Mouse (Mus musculus): ENCODE measurements around the gene Sez6.

The Sez6 gene

DNA sequence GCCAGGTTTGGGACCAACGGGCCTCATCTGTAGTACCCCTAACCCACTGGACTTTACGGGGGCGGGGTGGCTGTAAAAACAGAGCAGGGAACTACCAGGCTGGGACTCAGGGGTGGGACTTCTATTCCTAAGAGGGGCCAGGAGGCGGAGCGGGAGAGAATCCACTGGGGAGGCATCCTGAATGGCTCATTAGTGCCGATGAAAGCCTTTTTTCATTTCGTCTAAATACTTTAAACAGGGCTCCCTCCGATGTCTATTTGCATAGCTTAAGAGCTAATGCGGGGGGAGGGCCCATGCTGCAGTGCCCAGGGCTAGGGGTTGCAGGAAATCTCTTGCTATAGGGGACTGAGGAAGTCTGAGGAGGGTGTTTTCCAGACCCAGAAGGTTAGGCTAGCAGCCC is 17.3 kb downstream of the Sez6 start:
- DNase-seq (ENCODE audit: low spot score in 2 of 2), result no peak

DNA sequence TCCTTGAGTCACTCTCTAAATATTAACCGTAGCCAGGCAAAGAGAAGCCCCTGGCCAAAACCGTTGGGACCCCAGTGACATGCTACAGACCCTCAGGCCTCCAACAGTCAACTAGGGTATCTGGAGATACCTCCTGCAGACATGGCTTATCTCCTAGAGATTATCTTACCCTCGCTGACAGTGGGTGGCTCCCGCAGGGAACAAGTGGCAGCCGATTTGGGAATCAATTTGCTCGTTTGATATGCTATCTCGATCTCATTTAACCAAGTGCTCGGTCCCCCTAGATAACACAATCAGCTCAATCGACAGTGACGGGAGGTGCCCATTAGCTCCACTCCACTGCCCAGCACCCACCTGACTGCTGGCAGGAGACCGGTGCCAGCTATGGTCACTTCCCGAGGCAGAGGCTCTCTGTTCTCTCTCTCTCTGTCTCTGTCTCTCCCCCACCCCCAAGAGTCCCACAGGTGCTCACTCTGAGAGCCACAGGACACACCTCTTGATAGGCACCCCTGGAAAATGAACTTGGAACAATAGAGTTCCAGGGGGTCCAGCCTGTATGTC is 19.6 kb downstream of the Sez6 start:
- DNase-seq (ENCODE audit: low spot score in 2 of 2), result no peak

DNA sequence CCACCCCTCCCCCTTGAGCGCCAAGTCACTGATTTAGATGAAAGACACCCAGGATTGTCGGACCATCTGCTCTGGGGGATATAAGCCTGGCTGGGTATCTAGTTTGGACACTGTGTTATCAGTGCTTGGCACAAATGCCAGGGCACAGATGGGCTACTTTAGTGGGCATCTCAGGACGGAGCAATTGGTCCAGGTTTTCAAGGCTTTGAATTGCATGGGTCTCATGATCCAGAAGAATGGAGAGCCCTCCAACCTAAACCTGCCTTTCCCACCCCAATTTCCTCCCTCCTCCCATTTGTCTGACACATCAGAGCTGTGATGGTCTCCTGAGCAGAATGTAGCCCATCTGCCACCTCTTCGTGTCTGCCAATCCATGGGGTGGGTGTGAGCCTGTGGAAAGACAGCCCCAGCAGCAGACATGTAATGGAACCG is 20.2 kb downstream of the Sez6 start:
- DNase-seq (ENCODE audit: low spot score in 2 of 2), result no peak

DNA sequence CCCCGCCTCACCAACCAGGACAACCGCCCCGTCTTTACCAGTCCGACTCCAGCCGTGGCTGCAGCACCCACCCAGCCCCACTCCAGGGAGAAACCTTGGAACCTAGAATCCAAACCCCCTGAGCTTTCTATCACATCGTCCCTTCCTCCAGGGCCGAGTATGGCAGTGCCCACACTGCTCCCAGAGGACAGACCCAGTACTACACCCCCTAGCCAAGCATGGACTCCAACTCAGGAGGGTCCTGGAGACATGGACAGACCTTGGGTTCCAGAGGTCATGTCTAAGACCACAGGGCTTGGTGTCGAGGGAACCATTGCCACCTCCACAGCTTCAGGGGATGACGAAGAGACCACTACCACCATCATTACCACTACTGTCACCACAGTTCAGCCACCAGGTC is 23.1 kb downstream of the Sez6 start:
- no peak for DNase-seq (ENCODE audit: low spot score in 2 of 2)

DNA sequence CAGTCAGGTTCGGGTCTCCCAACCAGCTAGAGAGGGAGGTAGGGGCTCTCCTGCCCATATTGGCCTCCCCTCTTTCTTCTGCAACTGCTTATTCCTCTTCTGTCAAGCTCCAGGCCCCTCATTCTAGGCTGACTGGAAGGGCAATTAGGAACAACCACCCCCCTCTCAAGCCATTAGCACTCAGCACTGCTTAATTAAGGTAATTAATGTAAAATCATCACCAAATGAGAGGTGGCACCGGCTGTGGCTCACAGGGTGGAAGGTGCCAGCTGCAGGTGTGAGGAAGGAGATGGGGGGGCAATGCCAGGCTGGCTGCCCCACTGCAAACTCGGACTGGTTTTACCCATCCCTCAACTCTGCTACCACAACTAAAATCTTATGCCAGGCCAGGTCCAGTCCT is 25.8 kb downstream of the Sez6 start:
- DNase-seq (ENCODE audit: low spot score in 2 of 2), result no peak

DNA sequence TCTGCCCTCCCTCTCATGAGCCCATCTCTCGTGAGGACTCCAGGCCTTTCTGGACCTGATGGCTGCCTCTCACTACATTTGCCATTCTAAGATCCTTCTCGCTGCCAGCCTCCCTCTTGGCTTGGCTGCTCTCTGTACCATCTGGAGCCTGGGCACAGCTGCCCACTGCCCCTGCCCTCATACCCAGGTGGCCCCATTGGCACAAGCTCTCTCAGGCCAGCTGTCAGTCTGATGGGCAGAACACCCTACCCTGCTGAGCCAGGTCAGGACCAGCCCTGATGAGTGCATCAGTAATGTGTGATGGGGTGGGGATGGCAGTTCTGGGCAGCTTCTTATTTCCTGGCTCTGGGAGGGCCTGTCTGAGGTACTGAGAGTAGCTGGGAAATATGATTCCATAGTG is 27.7 kb downstream of the Sez6 start:
- DNase-seq (ENCODE audit: low spot score in 2 of 2), result no peak

DNA sequence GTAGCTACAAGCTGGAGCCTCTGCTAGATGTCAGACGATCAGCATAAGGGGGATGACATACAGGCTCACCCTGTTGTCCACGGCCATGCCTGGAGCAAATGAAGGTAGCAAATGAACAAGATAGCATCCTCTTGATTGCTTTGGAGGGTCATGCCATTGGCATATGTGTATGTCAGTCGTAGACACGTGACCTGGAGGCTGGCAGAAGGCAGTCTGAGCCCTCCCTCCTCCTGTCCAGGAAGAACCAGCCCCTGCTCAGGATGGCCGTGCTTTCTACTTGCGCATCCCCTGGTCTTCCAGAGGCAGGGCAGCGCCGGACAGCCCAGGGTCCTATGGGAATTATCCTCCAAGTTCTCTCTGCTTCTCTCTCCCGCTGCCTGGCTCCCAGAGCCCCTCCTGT is 28.3 kb downstream of the Sez6 start:
- DNase-seq (ENCODE audit: low spot score in 2 of 2), result no peak

DNA sequence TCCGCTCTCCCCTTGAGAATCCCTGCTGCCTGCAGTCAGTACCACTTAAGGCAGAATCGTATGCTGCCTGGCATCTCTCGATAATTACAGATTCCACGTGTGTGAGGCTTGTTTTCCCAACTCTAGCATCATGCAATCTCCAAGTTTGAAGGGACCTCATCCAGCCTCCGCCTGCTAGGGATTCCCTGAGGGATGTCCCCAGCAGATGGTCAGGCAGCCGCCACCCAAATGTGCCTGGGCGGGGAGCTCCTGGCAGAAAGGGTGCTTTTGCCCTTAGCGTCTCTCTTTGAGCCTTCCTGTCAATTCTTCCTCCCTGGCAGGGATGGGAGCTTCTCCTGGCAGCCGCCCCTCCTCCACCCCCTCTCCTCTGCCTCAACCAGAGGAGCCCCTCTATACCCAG is 29.6 kb downstream of the Sez6 start:
- no peak for DNase-seq (ENCODE audit: low spot score in 2 of 2)

DNA sequence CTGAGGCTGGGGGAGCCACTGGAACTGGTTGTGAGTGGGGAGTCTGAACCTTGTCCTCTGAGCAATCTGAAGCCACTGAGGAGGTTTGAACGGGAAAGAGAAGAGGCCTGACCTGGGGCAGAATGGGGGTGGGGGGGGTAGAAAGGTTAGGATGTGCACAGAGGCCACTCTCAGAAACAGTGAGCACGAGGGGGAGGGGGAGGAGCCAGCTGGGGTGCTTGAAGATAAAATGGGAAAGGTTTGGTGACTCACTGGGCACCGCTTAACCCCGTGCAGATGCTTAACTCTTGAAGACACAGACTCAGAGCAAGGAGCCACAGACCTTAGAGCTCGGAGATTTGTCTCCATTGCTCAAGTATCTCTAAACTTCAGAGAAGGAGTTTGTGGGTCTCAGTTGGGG is 30.3 kb downstream of the Sez6 start:
- no peak for DNase-seq (ENCODE audit: low spot score in 2 of 2)

DNA sequence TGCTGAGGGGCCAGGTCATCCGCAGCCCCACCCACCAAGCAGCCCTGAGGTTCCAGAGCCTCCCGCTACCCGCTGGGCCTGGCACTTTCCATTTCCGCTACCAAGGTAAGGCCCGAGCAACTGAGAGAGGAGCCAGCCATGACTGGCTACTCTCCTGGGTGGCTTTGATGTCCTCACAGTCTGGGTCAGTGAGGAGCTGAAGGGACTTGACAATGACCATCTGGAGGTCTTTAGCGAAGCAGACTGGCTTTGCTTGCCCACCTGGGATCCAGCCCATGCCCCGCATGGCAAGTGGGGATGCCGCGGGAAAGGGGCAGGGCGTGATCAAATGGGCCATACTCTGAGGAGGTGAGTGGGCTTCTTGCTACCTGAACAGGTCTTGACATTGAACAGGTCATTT is 32.3 kb downstream of the Sez6 start:
- DNase-seq (ENCODE audit: low spot score in 2 of 2), result no peak

DNA sequence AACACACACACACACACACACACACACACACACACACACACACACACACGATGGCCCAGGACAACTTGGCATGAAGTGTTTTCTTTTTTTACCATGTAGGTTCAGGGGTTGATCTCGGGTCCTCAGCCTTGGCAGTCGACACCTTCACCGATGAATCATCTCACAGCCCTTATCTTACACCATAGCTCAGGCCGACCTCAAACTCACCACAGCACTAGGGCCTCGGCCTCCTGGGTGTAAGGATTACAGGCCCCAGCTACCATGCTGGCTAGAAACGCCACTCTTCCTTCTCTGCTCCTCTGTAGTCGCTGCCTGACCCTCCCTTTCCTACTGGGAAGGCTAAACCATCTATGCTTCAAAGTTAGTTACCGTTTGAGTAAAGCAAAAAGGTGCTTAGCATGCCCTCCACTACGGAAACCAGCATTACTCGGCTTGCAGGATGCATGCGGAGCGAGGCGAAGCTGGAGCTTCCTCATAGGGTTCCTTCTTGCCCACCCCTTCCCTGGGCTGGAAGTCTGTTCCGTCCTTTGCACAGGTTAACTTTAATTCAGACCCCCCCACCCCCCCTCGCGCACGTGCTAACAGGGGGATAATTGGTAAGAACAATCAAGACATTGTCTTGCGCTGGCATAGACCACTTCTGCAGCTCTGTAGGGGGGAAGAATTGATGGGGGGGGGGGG is 34.0 kb downstream of the Sez6 start:
- DNase-seq (ENCODE audit: low spot score in 2 of 2), result no peak

DNA sequence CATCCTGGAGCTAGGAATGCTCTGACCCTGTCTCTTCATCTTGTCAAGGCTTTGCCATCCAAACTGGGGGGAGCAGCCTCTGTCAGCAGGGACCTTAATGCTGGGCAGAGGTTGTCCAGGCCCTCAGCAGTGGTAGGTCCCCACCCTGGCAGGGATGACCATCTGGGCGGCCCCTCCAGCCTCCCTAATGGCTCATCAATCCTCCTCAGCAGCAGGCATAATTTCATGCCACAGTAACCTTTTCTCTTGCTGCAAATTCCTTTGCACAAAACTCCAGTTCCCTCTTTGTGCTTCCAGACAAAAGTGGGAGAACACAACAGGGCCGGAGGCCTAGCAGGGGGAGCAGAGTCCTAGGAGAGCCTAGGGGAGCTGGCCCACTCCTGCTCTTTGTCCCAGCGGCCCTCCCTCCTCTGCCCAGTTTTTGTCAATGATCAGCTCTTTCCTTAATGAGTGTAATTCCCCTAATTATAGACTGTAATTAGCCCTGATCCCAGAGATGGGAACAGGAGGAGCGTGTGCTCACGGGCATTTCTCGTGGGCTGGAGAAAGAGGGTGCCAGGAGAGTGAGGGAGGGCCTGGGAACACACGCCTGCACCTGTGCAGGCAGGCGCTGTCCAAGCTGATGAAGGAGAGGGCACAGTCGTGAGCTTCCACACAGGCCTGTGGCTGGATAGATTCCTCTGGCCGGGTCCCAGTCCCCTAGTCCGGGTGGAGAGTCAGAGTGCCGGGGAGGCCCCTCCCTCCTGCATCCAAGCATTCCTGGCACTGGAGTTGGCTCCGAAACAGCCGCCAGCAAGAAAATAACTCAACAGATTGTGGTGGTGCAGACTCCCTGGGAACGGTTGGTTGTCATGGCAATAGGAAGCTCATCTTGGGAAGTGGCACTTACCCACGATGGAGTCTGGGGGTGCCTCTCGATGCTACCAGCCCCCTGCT is 34.8 kb downstream of the Sez6 start:
- peak in 1 of 2 experiments; percentile 19 for DNase-seq (ENCODE audit: low spot score in 2 of 2)

DNA sequence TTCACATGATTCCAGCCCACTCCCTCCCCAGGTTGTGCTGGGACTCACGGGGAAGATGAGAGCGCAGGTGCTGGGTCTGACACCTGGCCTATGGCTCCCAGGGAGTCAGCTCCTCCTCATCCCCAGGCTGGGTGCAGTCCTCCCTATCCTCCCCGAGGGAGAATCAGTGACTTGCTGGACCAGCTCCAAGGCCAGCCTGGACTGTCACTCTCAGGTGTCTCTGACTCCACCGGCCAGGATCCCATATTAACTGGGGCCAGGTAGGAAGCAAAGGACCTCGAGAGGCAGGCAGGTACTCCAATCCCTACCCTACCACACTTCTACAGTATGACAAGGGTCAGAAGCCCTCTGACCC is 35.4 kb downstream of the Sez6 start:
- DNase-seq (ENCODE audit: low spot score in 2 of 2), result no peak

DNA sequence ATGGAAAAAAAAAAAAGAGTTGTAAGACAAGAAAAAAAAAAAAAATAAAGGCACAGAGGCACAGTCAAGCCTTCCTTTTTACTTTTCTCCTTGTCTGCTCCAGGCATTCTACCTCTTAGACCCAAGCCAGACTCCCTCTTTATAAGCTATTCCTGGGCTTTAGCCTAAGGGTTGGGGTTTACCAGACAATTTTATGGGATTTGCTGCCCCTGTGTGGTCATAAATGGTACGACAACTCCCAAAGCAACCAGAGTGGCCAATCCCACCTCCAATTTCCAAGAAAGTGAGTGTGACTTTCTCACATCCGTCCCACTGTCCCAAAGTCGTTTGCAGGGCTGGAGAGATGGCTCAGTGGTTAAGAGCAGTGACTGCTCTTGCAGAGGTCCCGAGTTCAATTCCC is 36.5 kb downstream of the Sez6 start:
- peak; percentile 51 to 67 for DNase-seq (ENCODE audit: low spot score in 2 of 2)

DNA sequence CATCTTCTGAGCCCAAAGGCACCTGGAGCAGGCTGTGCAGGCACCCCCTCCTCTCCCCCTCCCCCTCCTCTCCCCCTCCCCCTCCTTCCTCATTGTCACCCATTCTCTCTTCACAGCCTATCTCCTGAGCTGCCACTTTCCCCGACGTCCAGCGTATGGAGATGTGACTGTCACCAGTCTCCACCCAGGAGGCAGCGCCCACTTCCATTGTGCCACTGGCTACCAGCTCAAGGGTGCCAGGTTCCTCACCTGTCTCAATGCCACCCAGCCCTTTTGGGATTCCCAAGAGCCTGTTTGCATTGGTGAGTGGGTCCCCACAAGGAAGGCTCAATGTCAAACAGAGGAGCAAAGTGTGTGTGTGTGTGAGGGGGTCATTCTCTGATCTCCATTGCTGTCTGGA is 38.2 kb downstream of the Sez6 start:
- DNase-seq (ENCODE audit: low spot score in 2 of 2), result no peak

DNA sequence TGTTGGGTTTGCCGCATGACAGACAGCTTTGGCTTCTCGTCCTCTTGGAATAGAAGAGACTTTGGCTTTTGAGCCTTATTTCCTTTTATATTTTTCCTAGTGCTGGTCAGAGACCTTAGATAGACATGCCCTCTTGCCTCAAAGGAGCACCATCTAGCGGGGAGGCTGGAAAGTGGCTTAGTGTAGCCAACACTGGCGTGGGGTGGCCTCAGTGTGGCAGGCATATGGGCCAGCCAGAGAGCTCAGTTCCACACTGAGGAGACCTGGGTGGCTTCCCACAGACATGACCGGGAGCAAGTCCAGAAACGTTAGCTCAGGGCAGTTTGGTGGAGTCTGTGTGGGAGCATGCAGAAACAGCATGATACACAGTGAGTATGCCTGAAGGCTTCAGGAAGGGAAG is 40.1 kb downstream of the Sez6 start:
- DNase-seq (ENCODE audit: low spot score in 2 of 2), result no peak

DNA sequence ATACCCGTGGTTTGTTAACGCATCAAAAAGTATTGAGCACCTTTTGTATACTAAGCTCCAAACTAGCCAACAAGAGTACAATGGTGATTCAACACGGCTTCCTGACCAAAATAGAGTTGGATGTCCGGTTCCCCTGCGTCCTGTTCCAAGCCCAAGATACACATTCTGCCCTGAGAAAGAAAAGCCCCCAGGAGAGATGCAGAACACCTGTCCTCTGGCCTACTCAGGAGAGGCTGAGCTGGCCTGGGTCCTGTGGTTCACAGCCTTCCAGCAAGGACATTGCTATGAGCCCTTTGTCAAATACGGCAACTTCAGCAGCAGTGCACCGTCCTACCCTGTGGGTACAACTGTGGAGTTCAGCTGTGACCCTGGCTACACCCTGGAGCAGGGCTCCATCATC is 42.9 kb downstream of the Sez6 start:
- DNase-seq (ENCODE audit: low spot score in 2 of 2), result no peak

DNA sequence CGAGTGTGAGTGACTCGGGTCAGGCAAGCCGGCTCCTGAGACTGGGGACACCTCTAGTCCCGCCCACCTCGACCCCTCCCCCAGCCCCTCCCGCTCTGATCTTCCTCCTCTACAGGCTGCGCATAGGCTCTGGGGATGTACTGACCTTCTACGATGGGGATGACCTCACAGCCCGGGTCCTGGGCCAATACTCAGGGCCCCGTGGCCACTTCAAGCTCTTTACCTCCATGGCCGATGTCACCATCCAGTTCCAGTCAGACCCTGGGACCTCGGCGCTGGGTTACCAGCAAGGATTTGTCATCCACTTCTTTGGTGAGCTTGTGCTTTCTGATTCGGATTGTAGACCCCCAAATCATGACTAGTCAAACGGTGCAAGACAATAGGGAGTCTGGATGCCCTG is 43.7 kb downstream of the Sez6 start:
- DNase-seq (ENCODE audit: low spot score in 2 of 2), result no peak

DNA sequence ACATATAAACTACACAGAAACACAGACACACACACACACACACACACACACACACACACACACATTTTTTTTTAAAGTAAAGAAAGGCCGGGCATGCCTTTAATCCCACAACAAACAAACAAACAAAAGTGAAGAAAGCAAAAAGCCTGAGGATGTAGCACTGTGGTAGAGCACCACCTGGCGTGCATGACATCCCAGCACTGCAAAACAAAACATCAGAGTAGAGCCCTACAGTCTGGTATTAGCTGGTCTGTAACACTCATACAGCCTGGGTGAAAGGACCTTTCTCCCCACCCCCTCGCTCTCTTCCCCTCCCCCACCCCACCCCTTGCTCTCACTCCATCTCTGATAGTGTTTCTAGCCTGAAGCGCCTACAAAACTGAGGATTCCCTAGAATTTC is 45.3 kb downstream of the Sez6 start:
- no peak for DNase-seq (ENCODE audit: low spot score in 2 of 2)

DNA sequence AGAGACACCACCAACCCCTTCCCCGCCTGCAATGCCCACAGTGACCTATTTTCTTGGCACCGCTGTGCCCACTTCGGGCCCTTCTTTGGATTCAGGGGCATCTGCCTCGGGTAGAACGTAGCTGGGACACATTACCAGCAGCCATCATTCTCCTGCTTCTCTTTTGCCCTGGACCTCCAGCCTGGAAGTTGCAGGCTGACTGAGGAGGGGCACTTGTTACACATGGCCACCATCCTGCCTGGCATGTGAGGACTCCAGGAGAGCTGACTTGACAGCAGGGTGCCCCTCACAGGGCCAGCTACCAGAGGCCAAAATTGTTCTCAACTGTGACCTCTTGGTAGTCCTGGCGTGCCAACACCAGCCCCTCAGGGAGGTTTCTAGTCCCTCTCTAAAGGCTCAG is 47.6 kb downstream of the Sez6 start:
- DNase-seq (ENCODE audit: low spot score in 2 of 2), result no peak

DNA sequence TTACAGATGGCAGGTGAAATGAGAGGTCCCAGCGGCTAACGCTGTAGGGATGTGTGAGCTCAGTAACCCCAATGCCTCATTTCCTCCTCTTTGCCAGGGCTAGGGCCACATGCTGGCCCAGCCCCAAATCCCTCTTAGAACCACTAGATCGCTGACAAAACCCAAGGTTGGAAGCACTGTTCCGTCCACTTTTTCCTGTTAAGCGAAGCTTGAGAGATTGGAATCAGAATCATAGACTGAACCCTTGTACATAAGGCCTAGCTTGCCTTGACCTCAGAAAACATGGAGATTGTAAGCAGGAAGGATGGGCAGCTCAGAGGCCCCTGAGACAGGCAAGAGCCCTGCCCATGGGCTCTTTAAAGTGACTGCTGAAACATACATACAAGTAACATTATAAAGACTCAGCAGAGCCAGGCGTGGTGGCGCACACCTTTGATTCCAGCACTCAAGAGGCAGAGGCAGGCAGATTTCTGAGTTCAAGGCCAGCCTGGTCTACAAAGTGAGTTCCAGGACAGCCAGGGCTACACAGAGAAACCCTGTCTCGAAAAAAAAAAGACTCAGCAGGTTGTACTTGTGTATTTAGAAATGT is 48.7 kb downstream of the Sez6 start:
- DNase-seq (ENCODE audit: low spot score in 2 of 2), result no peak

DNA sequence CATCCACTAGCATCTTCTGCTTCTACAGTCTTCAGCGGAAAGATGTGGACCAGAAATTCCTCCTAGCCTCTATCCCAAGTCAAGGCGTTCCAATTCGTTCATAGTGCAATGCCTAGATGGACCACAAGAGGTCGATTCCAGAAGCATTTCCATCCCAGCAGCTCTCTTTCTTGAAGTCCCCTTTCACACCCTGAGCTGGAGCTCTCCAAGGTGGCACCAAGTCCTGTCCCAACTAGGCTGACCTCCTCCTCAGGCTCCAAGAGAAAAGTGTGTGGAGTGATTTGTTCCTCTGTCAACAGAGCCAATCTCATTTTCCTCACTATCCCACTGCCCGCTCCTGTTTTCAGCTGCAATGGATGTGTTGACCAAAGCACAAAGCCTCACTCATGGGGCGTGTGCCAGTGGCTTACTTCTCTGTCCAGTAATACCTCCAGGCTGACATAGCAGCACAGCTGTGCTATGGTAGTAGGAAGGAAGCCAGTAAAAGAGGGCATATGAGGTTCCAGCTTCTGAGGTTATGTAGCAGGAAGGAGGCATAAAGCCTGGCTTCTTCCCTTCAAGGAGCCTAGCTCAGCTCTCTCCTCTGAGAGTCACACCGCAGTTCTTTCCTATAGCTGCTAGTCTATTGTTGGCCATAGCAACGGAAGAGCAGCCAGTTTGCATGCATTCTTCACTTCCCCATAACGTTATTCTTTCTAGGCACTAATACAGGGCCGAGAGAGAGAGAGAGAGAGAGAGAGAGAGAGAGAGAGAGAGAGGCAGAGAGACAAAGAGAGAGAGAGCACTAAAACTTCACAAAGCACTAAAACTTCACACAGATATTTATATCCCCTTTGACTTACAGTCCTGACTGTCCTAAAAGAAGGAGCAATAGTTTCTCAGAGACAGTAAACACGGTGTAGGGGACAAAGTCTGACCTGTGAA is 49.9 kb downstream of the Sez6 start:
- peak; percentile 46 to 53 for DNase-seq (ENCODE audit: low spot score in 2 of 2)

All from heart, adult 9 months (tissue).